Mouse (Mus musculus): ENCODE data around the gene Ttll12. TPM values are rescaled to one million over a fixed set of nuclear protein-coding genes. Genes with fewer than 3 reads are reported as not detected.

Ttll12 gene
- total and polyA plus RNA-seq, 3 experiments: 21.9 to 40.0 (median 31.1) TPM

DNA sequence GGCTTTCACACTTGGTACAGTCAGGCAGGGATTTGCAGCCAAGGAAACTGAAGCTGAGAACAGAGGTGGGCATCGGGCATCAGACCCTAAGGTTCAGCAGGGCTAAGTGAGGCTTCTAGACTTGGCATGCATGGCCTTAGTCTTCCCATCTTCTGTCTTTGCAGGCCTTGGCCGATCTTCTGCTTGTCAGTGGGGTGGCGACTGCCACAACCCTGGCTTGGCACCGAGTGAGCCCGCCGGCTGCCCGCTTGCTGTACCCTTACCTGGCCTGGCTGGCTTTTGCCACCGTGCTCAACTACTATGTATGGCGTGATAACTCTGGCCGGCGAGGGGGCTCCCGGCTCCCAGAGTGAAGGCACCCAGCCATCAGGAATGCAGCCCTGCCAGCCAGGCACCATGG is 21.4 kb downstream of the Ttll12 start:
- Histone ChIP-seq H3K27ac (ENCODE audit: insufficient read depth, low read depth) (no peak overlapping the region), H3K4me1 (ENCODE audit: control insufficient read depth in 1 of 2, insufficient read depth in 2 of 2) (peaks cover 0 to 17% of the 10 kb centered on the region in 2 experiments; a peak in 1 of 4 replicates), H3K4me3 (replicated peaks in 1 of 3; ENCODE audit: low read depth in 2 of 3, low read length in 2 of 3, poor library complexity in 1 of 3) (no peak overlapping the region), H3K27me3 (replicated peaks) (no peaks in the 10 kb centered on the region), H3K4me2 (ENCODE audit: insufficient read depth, low read depth, poor library complexity, severe bottlenecking) (no peak overlapping the region), H3K9me3 (replicated peaks; ENCODE audit: low read length) (no peaks in the 10 kb centered on the region), H3K9ac (ENCODE audit: insufficient read depth, low read depth) (no peak overlapping the region), H3K79me2 (replicated peaks; ENCODE audit: control insufficient read depth, extremely low read depth, insufficient read depth, poor library complexity, severe bottlenecking) (no peaks in the 10 kb centered on the region), H3K36me3 (replicated peaks in 1 of 2; ENCODE audit: control insufficient read depth in 1 of 2, insufficient read depth in 1 of 2, low read length in 1 of 2) (peaks cover 48 to 68% of the 10 kb centered on the region in 2 experiments)
- in situ Hi-C loops (cut with MboI; ENCODE audit: low pct_ligation_motif_present, low pct_unique_long_range_greater_than_20kb, low sequenced_read_pairs): no loop called here
- no peak for TF ChIP-seq BHLHE40 (IDR thresholded peaks at IDR 0.05; ENCODE audit: low read depth, low read length)
- TF ChIP-seq KAT2A (IDR thresholded peaks at IDR 0.05; ENCODE audit: insufficient replicate concordance, low read length): no peak
- no peak for TF ChIP-seq ETS1 (conservative IDR thresholded peaks at IDR 0.05; ENCODE audit: low read depth, low read length)
- no peak for TF ChIP-seq MAZ (IDR thresholded peaks at IDR 0.05; ENCODE audit: low read depth, low read length)
- TF ChIP-seq POLR2A (IDR thresholded peaks at IDR 0.05; ENCODE audit: low read depth, low read length): no peak
- TF ChIP-seq MYC (IDR thresholded peaks at IDR 0.05; ENCODE audit: low read depth, low read length): no peak
- no peak for TF ChIP-seq ZC3H11A (IDR thresholded peaks at IDR 0.05; ENCODE audit: low read depth, low read length)
- no peak for TF ChIP-seq NELFE (IDR thresholded peaks at IDR 0.05; ENCODE audit: low read depth, low read length)
- TF ChIP-seq SMC3 (IDR thresholded peaks at IDR 0.05; ENCODE audit: low read depth, low read length): no peak
- TF ChIP-seq PAX5 (IDR thresholded peaks at IDR 0.05; ENCODE audit: low read length): no peak
- TF ChIP-seq CHD2 (IDR thresholded peaks at IDR 0.05; ENCODE audit: low read length): no peak
- TF ChIP-seq CHD1 (IDR thresholded peaks at IDR 0.05; ENCODE audit: low read depth, low read length): no peak
- TF ChIP-seq MAX (IDR thresholded peaks at IDR 0.05; ENCODE audit: low read length): no peak
- TF ChIP-seq HCFC1 (IDR thresholded peaks at IDR 0.05; ENCODE audit: low read depth, low read length): no peak
- TF ChIP-seq ZMIZ1 (IDR thresholded peaks at IDR 0.05; ENCODE audit: low read depth, low read length): no peak
- no peak for TF ChIP-seq USF1 (IDR thresholded peaks at IDR 0.05; ENCODE audit: low read depth, low read length)
- TF ChIP-seq USF2 (conservative IDR thresholded peaks at IDR 0.05; ENCODE audit: low read depth, low read length): no peak
- TF ChIP-seq NRF1 (IDR thresholded peaks at IDR 0.05; ENCODE audit: low read depth, low read length): no peak
- TF ChIP-seq ELF1 (IDR thresholded peaks at IDR 0.05; ENCODE audit: low read depth, low read length): no peak
- no peak for TF ChIP-seq E2F4 (IDR thresholded peaks at IDR 0.05; ENCODE audit: insufficient replicate concordance, low read depth, low read length)
- dilution Hi-C loops (cut with MboI; ENCODE audit: extremely low pct_ligation_motif_present, extremely low pct_unique_long_range_greater_than_20kb, low sequenced_read_pairs): no loop called here
- DNase-seq (ENCODE audit: extremely low read depth): no peak

DNA sequence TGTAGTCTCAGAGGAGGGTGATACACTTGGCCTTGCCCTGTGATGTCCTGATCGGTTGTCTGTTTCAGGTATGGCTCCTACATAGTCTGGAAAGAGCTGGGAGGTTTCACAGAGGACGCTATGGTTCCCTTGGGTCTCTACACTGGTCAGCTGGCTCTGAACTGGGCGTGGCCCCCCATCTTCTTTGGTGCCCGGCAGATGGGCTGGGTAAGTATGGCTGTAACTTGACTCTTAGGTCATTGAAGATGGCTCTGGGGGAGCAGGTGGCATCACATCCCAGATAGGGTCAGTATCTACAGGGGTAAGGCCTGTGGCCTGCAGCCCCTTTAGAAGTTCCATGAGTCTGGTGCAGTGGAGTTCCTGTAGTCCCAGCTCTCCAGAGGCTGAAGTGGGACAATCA is 22.8 kb downstream of the Ttll12 start:
- Histone ChIP-seq H3K4me1 (ENCODE audit: control insufficient read depth in 1 of 2, insufficient read depth in 2 of 2) (peaks cover 0 to 17% of the 10 kb centered on the region in 2 experiments; a peak in 1 of 4 replicates), H3K4me2 (ENCODE audit: insufficient read depth, low read depth, poor library complexity, severe bottlenecking) (no peak overlapping the region), H3K9ac (ENCODE audit: insufficient read depth, low read depth) (no peak overlapping the region), H3K27me3 (replicated peaks) (no peaks in the 10 kb centered on the region), H3K4me3 (replicated peaks in 1 of 3; ENCODE audit: low read depth in 2 of 3, low read length in 2 of 3, poor library complexity in 1 of 3) (no peak overlapping the region), H3K27ac (ENCODE audit: insufficient read depth, low read depth) (no peak overlapping the region), H3K79me2 (replicated peaks; ENCODE audit: control insufficient read depth, extremely low read depth, insufficient read depth, poor library complexity, severe bottlenecking) (no peaks in the 10 kb centered on the region), H3K9me3 (replicated peaks; ENCODE audit: low read length) (no peaks in the 10 kb centered on the region), H3K36me3 (replicated peaks in 1 of 2; ENCODE audit: control insufficient read depth in 1 of 2, insufficient read depth in 1 of 2, low read length in 1 of 2) (peaks cover 38 to 54% of the 10 kb centered on the region in 2 experiments)
- in situ Hi-C loops (cut with MboI; ENCODE audit: low pct_ligation_motif_present, low pct_unique_long_range_greater_than_20kb, low sequenced_read_pairs): no loop called here
- dilution Hi-C loops (cut with MboI; ENCODE audit: extremely low pct_ligation_motif_present, extremely low pct_unique_long_range_greater_than_20kb, low sequenced_read_pairs): no loop called here
- TF ChIP-seq ETS1 (conservative IDR thresholded peaks at IDR 0.05; ENCODE audit: low read depth, low read length) (no peak), USF2 (conservative IDR thresholded peaks at IDR 0.05; ENCODE audit: low read depth, low read length) (no peak), CHD2 (IDR thresholded peaks at IDR 0.05; ENCODE audit: low read length) (no peak), POLR2AphosphoS2 (IDR thresholded peaks at IDR 0.05; ENCODE audit: low read depth, low read length) (no peak), RAD21 (IDR thresholded peaks at IDR 0.05; ENCODE audit: low read depth, low read length) (no peak), USF1 (IDR thresholded peaks at IDR 0.05; ENCODE audit: low read depth, low read length) (no peak), MXI1 (IDR thresholded peaks at IDR 0.05; ENCODE audit: low read depth, low read length) (no peak), ZKSCAN1 (IDR thresholded peaks at IDR 0.05; ENCODE audit: borderline replicate concordance, low read depth, low read length) (no peak), JUND (conservative IDR thresholded peaks at IDR 0.05; ENCODE audit: low read depth, low read length) (no peak), RCOR1 (conservative IDR thresholded peaks at IDR 0.05; ENCODE audit: low read depth, low read length) (no peak), IRF4 (IDR thresholded peaks at IDR 0.05; ENCODE audit: low read depth, low read length) (no peak), SIN3A (IDR thresholded peaks at IDR 0.05; ENCODE audit: low read length) (no peak)
- no peak for DNase-seq (ENCODE audit: extremely low read depth)
